Mouse (Mus musculus): ENCODE data around the gene Zfp605. TPM values are rescaled to one million over a fixed set of nuclear protein-coding genes. Genes with fewer than 3 reads are reported as not detected.

Zfp605 gene
- polyA plus RNA-seq (2014; fragmentation: Illumina TruSeq; extraction: RNeasy Lipid Tissue Mini Kit (QIAGEN cat#74804); ENCODE audit: low read depth, low replicate concordance) = 4.1 TPM

GRCm38 (mm10) chr5:110109991-110110441 lies at the start of gene Zfp605:
Gene Zfp605 (plus strand): TSS chr5:110110092.

GRCm38 (mm10) chr5:110072413-110072812 lies 37.5 kb upstream of the Zfp605 start, which contains the start of gene Gm17655:
Gene Gm17655 (minus strand): TSS chr5:110072513.

GRCm38 (mm10) chr5:110094030-110094846 lies 15.7 kb upstream of the Zfp605 start, which contains the start of gene Gm35315:
Gene Gm35315 (minus strand): TSS chr5:110094420.

GRCm38 (mm10) chr5:110099656-110100580 lies 10.0 kb upstream of the Zfp605 start, which contains the start of gene Plcxd1:
Gene Plcxd1 (plus strand): TSS chr5:110099969.

GRCm38 (mm10) chr5:110107581-110108304 lies 2.1 kb upstream of the Zfp605 start, which contains the start of gene Gtpbp6:
Gene Gtpbp6 (minus strand): TSS chr5:110108197.

GRCm38 (mm10) chr5:110135293-110136086 lies 25.6 kb downstream of the Zfp605 start, which contains the start of gene Chfr:
Gene Chfr (plus strand): TSS chr5:110135842.

GRCm38 (mm10) chr5:110176362-110177020 lies 66.6 kb downstream of the Zfp605 start, which contains the start of gene Golga3:
Gene Golga3 (plus strand): TSS chr5:110176701.

Other genes with a start within 250 kb of the Zfp605 start
- gene Gm15446, start 186.7 kb upstream of the Zfp605 start, polyA plus RNA-seq (2014; fragmentation: Illumina TruSeq; extraction: RNeasy Lipid Tissue Mini Kit (QIAGEN cat#74804); ENCODE audit: low read depth, low replicate concordance) = 48.0 TPM
- gene Zfp932, start 113.6 kb upstream of the Zfp605 start, polyA plus RNA-seq (2014; fragmentation: Illumina TruSeq; extraction: RNeasy Lipid Tissue Mini Kit (QIAGEN cat#74804); ENCODE audit: low read depth, low replicate concordance) = 48.7 TPM
- 3.6 TPM for gene Gm17655, start 37.6 kb upstream of the Zfp605 start, polyA plus RNA-seq (2014; fragmentation: Illumina TruSeq; extraction: RNeasy Lipid Tissue Mini Kit (QIAGEN cat#74804); ENCODE audit: low read depth, low replicate concordance)
- gene Gm35315, start 15.7 kb upstream of the Zfp605 start, polyA plus RNA-seq (2014; fragmentation: Illumina TruSeq; extraction: RNeasy Lipid Tissue Mini Kit (QIAGEN cat#74804); ENCODE audit: low read depth, low replicate concordance) = 6.0 TPM
- not detected for gene Plcxd1, start 10.1 kb upstream of the Zfp605 start, polyA plus RNA-seq (2014; fragmentation: Illumina TruSeq; extraction: RNeasy Lipid Tissue Mini Kit (QIAGEN cat#74804); ENCODE audit: low read depth, low replicate concordance)
- gene Gtpbp6, start 1.9 kb upstream of the Zfp605 start, polyA plus RNA-seq (2014; fragmentation: Illumina TruSeq; extraction: RNeasy Lipid Tissue Mini Kit (QIAGEN cat#74804); ENCODE audit: low read depth, low replicate concordance) = not detected
- 12.9 TPM for gene Chfr, start 25.8 kb downstream of the Zfp605 start, polyA plus RNA-seq (2014; fragmentation: Illumina TruSeq; extraction: RNeasy Lipid Tissue Mini Kit (QIAGEN cat#74804); ENCODE audit: low read depth, low replicate concordance)
- gene Golga3, start 66.6 kb downstream of the Zfp605 start, polyA plus RNA-seq (2014; fragmentation: Illumina TruSeq; extraction: RNeasy Lipid Tissue Mini Kit (QIAGEN cat#74804); ENCODE audit: low read depth, low replicate concordance) = 6.9 TPM
- gene Ankle2, start 120.9 kb downstream of the Zfp605 start, polyA plus RNA-seq (2014; fragmentation: Illumina TruSeq; extraction: RNeasy Lipid Tissue Mini Kit (QIAGEN cat#74804); ENCODE audit: low read depth, low replicate concordance) = 20.7 TPM
- 18.0 TPM for gene Pgam5, start 159.8 kb downstream of the Zfp605 start, polyA plus RNA-seq (2014; fragmentation: Illumina TruSeq; extraction: RNeasy Lipid Tissue Mini Kit (QIAGEN cat#74804); ENCODE audit: low read depth, low replicate concordance)
- 211 TPM for gene Pxmp2, start 176.1 kb downstream of the Zfp605 start, polyA plus RNA-seq (2014; fragmentation: Illumina TruSeq; extraction: RNeasy Lipid Tissue Mini Kit (QIAGEN cat#74804); ENCODE audit: low read depth, low replicate concordance)
- 1.1 TPM for gene Pole, start 176.2 kb downstream of the Zfp605 start, polyA plus RNA-seq (2014; fragmentation: Illumina TruSeq; extraction: RNeasy Lipid Tissue Mini Kit (QIAGEN cat#74804); ENCODE audit: low read depth, low replicate concordance)
- gene P2rx2, start 233.1 kb downstream of the Zfp605 start, polyA plus RNA-seq (2014; fragmentation: Illumina TruSeq; extraction: RNeasy Lipid Tissue Mini Kit (QIAGEN cat#74804); ENCODE audit: low read depth, low replicate concordance) = not detected
- gene Lrcol1, start 234.6 kb downstream of the Zfp605 start, polyA plus RNA-seq (2014; fragmentation: Illumina TruSeq; extraction: RNeasy Lipid Tissue Mini Kit (QIAGEN cat#74804); ENCODE audit: low read depth, low replicate concordance) = not detected

All from liver, adult 10 weeks (tissue).